Mouse (Mus musculus): ENCODE measurements around the gene Rnf17.

GRCm38 (mm10) chr14:56571310-56572093 lies 169.1 kb downstream of the Rnf17 start:
- TF ChIP-seq CTCF (IDR thresholded peaks at IDR 0.05; ENCODE audit: low read depth, low read length) (no peak), POLR2A (IDR thresholded peaks at IDR 0.05; ENCODE audit: borderline replicate concordance, low read depth, low read length) (no peak)
